Mouse (Mus musculus) brain, embryonic 18.5 days (tissue): Measurements from ENCODE around the gene Ybx1.
"Not testable (repeated sequence)": the region's sequence is repeated elsewhere in the genome, so short reads cannot be mapped to it uniquely, and the experiment has no call there.

ENCODE experiments used
- DNase-seq: peaks from one replicate; pipeline ENCODE4 v3.0.0-alpha.2; 2012; ENCODE audit warnings: low read depth, low spot score

Gene Ybx1

GRCm38 (mm10) chr4:119294415-119295133 is at the start of gene Ybx1:
TSS of gene Ybx1 (minus strand) at chr4:119294604.
- peak; percentile 99 for DNase-seq

GRCm38 (mm10) chr4:119338861-119339361 is 44.5 kb upstream of the Ybx1 start:
- peak; percentile 71 for DNase-seq

- DNase-seq = peak; percentile 37
Observed at GRCm38 (mm10) chr4:119338422-119338821, 44.0 kb upstream of the Ybx1 start.

GRCm38 (mm10) chr4:119333487-119333886 is 39.1 kb upstream of the Ybx1 start:
- no peak for DNase-seq

GRCm38 (mm10) chr4:119320896-119321550 is 26.6 kb upstream of the Ybx1 start:
- DNase-seq = no peak

GRCm38 (mm10) chr4:119320131-119320830 is 25.9 kb upstream of the Ybx1 start, which contains the start of gene Ppih:
TSS of gene Ppih (minus strand) at chr4:119320546.
- peak; percentile 86 for DNase-seq

- DNase-seq = no peak
Observed at GRCm38 (mm10) chr4:119313756-119314155, 19.4 kb upstream of the Ybx1 start.

GRCm38 (mm10) chr4:119305418-119305817 is 11.0 kb upstream of the Ybx1 start:
- no peak for DNase-seq

GRCm38 (mm10) chr4:119303291-119303690 is 8.9 kb upstream of the Ybx1 start:
- no peak for DNase-seq

GRCm38 (mm10) chr4:119301777-119302176 is 7.4 kb upstream of the Ybx1 start:
- DNase-seq = no peak

- DNase-seq = no peak
Observed at GRCm38 (mm10) chr4:119300761-119301160, 6.4 kb upstream of the Ybx1 start.

- DNase-seq = no peak
Observed at GRCm38 (mm10) chr4:119297361-119297760, 3.0 kb upstream of the Ybx1 start.

- no peak for DNase-seq
Observed at GRCm38 (mm10) chr4:119295134-119295453, 690 bp upstream of the Ybx1 start.

- no peak for DNase-seq
Observed at GRCm38 (mm10) chr4:119293574-119294258, 688 bp downstream of the Ybx1 start.

GRCm38 (mm10) chr4:119292771-119293573 is 1.4 kb downstream of the Ybx1 start:
- DNase-seq = peak; percentile 37

GRCm38 (mm10) chr4:119291921-119292320 is 2.5 kb downstream of the Ybx1 start:
- no peak for DNase-seq

- DNase-seq = no peak
Observed at GRCm38 (mm10) chr4:119285336-119285735, 9.1 kb downstream of the Ybx1 start.

- DNase-seq = no peak
Observed at GRCm38 (mm10) chr4:119284861-119285260, 9.5 kb downstream of the Ybx1 start.

- DNase-seq = not testable (repeated sequence)
Observed at GRCm38 (mm10) chr4:119278784-119279183, 15.6 kb downstream of the Ybx1 start.

GRCm38 (mm10) chr4:119275726-119276125 is 18.7 kb downstream of the Ybx1 start:
- no peak for DNase-seq

GRCm38 (mm10) chr4:119275226-119275625 is 19.2 kb downstream of the Ybx1 start:
- DNase-seq = no peak
